In genomic region chr19:32755104-32755791, GRCm38 (mm10) we compare ENCODE assay signal across 8 mouse cellular contexts. TPM values are rescaled to one million over a fixed set of nuclear protein-coding genes. Genes with fewer than 3 reads are reported as not detected.
A peak's percentile ranks its signal among the peaks of the same experiment; 100 is the strongest.
DNase-seq lines count a peak whose midpoint lies in the region; ATAC-seq lines count a peak whose summit lies in the region.

No protein-coding gene starts in this region.

- no peaks in the 10 kb centered on the region for H3K36me3 ChIP-seq in kidney, embryonic 16.5 days (ENCODE audit: insufficient read depth, low read length)
- no peaks in the 10 kb centered on the region for H3K36me3 ChIP-seq in neural tube, embryonic 14.5 days (ENCODE audit: control insufficient read depth, insufficient read depth, low read length)

- H3K27ac ChIP-seq in kidney, embryonic 16.5 days (ENCODE audit: low read length) = peak overlapping the region; percentile 99
- H3K27ac ChIP-seq in neural tube, embryonic 14.5 days (ENCODE audit: low read depth, low read length) = peak overlapping the region; percentile 98

- DNase-seq in cerebellum, adult 11-12 months = peak; percentile 45
- DNase-seq in thymus, postnatal 25 days = peak; percentile 17
- DNase-seq in thymus, postnatal 36 days = no peak
- no peak for DNase-seq in right cerebral cortex, postnatal 4 days
- no peak for DNase-seq in adrenal gland, adult 18-20 months (ENCODE audit: low spot score in 2 of 2)

- H3K4me3 ChIP-seq in kidney, embryonic 16.5 days (ENCODE audit: low read length) = peak overlapping the region; percentile 99
- peak overlapping the region; percentile 93 for H3K4me3 ChIP-seq in neural tube, embryonic 14.5 days (ENCODE audit: low read depth, low read length)

- H3K4me2 ChIP-seq in kidney, embryonic 16.5 days (replicated peaks; ENCODE audit: low read depth, low read length) = peak overlapping the region; percentile 85
- peak overlapping the region; percentile 89 for H3K4me2 ChIP-seq in neural tube, embryonic 14.5 days (ENCODE audit: low read depth, low read length)

- WGBS in kidney, embryonic 16.5 days = 4% methylated on average over 12 of the region's 12 CpGs
- WGBS in neural tube, embryonic 14.5 days = 4% methylated on average over 12 of the region's 12 CpGs

- peak overlapping the region; percentile 89 for H3K9ac ChIP-seq in kidney, embryonic 16.5 days (replicated peaks; ENCODE audit: low read length)
- peak overlapping the region; percentile 78 for H3K9ac ChIP-seq in neural tube, embryonic 14.5 days (replicated peaks; ENCODE audit: low read depth, low read length)

- ATAC-seq in cerebellum, adult (ENCODE audit: insufficient number of reproducible peaks, low FRiP score, low TSS enrichment) = no peak; the same call in 1 of the 2 replicates
- ATAC-seq in kidney, embryonic 16.5 days (ENCODE audit: low FRiP score, low TSS enrichment) = no peak
- ATAC-seq in neural tube, embryonic 14.5 days (ENCODE audit: low read depth) = no peak

- H3K27me3 ChIP-seq in kidney, embryonic 16.5 days (ENCODE audit: insufficient read depth, low read length) = no peaks in the 10 kb centered on the region
- no peaks in the 10 kb centered on the region for H3K27me3 ChIP-seq in neural tube, embryonic 14.5 days (ENCODE audit: control insufficient read depth, insufficient read depth, low read length)

- peaks cover 19% of the 10 kb centered on the region for H3K4me1 ChIP-seq in kidney, embryonic 16.5 days (ENCODE audit: insufficient read depth, low read length)
- peaks cover 12% of the 10 kb centered on the region for H3K4me1 ChIP-seq in neural tube, embryonic 14.5 days (ENCODE audit: control insufficient read depth, insufficient read depth, low read length)

- H3K9me3 ChIP-seq in kidney, embryonic 16.5 days (ENCODE audit: low read length) = no peaks in the 10 kb centered on the region
- H3K9me3 ChIP-seq in neural tube, embryonic 14.5 days (ENCODE audit: control insufficient read depth, low read length) = no peaks in the 10 kb centered on the region

RNA-seq across cellular contexts. Expression of gene Pten, which starts 2.0 kb away (rescaled TPM):
- polyA plus RNA-seq in kidney, embryonic 16.5 days (2015; fragmentation: Nextera tagmentation; extraction: Ambion mirVana) = 6.5 and 7.8 TPM in 2 replicates
- 19.9 and 28.3 TPM in 2 replicates for polyA plus RNA-seq in neural tube, embryonic 14.5 days (2014; fragmentation: Nextera tagmentation; extraction: Ambion mirVana)
- 10 to 100 TPM; 69.0 to 74.2 TPM for total RNA-seq in adrenal gland, adult 18-20 months (2021)

RNA-seq across cellular contexts. Expression of gene Atad1, which starts 15.7 kb away (rescaled TPM):
- 88.0 and 90.3 TPM in 2 replicates for polyA plus RNA-seq in kidney, embryonic 16.5 days (2015; fragmentation: Nextera tagmentation; extraction: Ambion mirVana)
- polyA plus RNA-seq in neural tube, embryonic 14.5 days (2014; fragmentation: Nextera tagmentation; extraction: Ambion mirVana) = 132 and 140 TPM in 2 replicates
- total RNA-seq in adrenal gland, adult 18-20 months (2021) = 10 to 100 TPM; 62.1 to 71.9 TPM

Comparison
In these comparisons a context has a peak if more than half of its experiments do, and no peak if none do; other contexts are left out.
1. DNase-seq: peak in cerebellum, adult 11-12 months (single experiment) and thymus, postnatal 25 days (single experiment); none in thymus, postnatal 36 days (0 of 2), right cerebral cortex, postnatal 4 days (single experiment) and adrenal gland, adult 18-20 months (0 of 2).